Mouse (Mus musculus) thymus, postnatal 0 days (tissue): ENCODE results near the gene Etv6. TPM values are rescaled to one million over a fixed set of nuclear protein-coding genes. Genes with fewer than 3 reads are reported as not detected.

Source experiments
- DNase-seq: peaks from one replicate; pipeline ENCODE4 v3.0.0-alpha.2; 2015; ENCODE audit warnings: low spot score
- polyA plus RNA-seq: library from polyadenylated mRNA; unstranded; fragments of >200 nt; fragmentation: Nextera tagmentation; extraction: Ambion mirVana; gene quantifications from 2 replicates; pipeline ENCODE4 v1.2.1, GENCODE M21; 2015

Gene Etv6
- polyA plus RNA-seq, 1 experiment from 2014 or later: 12.1 TPM

DNA sequence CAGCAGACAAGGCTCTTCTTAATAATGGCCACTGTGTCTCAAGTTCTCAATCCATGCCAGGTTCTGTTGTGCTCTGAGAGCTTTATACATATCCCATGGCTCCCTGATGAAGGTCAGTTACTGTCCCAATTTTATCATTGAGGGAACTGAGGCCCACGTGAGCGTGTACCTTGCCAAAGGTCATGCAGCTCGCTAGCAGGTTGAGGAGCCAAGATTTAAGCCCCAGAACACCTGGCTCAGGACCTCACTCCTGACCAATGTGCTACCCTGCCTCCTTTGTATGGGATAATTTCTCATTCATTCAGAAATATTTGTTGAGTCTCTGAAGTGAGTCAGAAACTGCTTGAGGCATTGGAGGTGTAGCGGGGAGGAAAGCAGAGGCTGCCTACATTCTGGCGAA, 170.8 kb downstream of the Etv6 start:
- DNase-seq: no peak

DNA sequence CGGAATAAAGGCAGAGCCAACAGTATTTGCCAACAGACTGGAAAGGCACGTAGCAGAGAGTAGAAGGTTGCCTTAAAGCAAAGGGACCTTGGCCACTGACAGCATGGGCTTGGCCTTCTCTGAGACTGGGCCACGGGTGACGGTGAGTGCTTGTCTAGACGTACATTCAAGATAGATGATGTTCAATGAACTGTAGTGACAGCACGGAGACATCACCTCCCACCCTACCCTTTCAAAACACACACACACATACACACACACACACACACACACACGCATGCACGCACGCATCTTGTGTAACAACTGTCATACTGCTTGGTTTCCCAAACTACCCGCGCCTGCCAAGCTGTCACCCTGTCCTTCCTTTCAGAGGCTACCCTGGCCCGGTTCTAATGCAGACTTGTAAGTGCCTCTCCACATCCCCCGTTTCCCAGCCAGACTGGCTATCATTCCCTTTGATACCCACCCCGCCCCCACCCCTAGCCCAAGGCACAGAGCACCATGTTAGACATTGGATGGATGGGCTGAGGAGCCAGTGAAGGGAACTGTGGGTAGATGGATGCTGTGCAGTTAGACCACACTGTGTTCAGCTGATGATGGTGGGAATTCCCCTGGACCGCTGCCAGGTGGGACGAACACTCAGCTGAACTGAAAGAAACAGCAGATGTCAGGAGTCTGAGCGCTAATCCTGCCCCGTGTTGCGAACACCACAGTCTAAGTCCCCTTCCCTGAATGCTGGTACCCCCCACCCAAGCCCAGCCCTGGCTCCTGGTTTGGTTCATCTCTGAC, 172.1 kb downstream of the Etv6 start:
- no peak for DNase-seq

- no peak for DNase-seq
These were observed 172.9 kb downstream of the Etv6 start for GRCm38 (mm10) chr6:134208180-134208952.

DNA sequence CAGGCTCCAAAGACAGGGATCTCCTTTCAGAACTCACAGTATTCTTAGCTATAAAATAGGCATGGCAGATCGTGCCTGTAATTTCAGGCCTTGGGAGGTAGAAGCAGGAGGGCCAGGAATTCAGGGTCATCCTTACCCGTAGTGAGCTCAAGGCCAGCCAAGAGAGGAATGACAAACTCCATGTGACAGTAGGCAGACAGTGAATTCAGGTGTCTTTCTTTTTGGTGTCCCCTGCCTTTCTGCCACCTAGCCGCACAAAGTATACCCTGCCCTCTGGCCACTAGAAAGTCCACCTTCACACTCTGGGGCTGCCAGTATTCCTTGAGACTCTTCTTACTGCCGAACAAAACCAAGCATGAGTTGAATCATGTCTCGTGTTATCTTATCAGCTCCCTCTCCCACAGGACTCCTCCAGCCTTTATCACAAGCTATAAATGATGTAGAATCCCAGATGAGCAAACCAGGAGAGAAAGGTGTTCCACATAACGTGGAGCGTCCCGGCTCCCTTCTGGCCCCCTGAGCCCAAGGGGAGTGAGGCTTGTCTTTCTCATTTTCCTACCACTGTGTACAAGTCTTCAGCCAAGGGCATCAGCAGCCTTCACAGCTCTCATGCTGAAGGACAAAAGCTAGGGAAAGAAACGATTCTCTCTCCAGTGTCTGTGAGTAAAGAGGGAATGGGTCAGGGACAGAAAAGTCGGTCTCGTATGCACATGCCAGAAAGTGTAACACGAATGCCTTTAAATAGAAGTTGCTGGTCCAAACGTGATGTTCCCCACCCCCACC, 175.4 kb downstream of the Etv6 start:
- DNase-seq: no peak

DNA sequence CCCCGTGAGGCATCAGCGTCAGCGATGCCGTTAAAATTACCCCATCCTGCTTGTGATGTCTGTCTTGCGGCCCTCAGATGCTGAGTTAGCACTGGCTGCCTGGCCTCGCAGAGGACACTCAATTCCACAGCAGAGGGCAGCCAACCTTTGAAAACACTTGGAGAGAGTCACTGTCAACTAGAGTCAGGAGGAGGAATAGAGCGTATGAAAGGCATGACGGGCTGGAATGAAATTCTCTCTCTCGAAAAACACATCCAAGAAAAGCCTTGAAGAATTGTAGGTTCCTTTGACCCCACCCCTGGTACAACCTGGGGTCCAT, 175.9 kb downstream of the Etv6 start:
- DNase-seq: no peak

DNA sequence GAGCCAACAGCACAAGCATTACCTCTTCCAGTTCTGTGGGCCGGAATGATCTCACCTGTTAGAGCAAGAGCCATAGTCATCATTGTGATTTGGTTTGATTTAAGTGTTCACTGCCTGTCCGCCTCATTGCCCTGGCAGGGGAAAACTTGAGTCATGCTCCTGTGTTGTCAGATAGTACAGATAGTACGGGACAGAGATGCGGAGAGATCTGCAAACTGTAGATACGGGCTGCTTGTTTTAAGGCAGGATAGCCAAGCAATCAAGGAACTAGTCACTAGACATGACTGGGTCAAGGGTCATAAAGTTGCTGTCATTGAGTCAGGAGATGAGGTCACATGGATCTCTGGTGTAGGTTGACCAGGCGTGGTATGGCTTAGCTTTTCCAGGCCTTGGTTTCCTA, 182.2 kb downstream of the Etv6 start:
- no peak for DNase-seq

DNA sequence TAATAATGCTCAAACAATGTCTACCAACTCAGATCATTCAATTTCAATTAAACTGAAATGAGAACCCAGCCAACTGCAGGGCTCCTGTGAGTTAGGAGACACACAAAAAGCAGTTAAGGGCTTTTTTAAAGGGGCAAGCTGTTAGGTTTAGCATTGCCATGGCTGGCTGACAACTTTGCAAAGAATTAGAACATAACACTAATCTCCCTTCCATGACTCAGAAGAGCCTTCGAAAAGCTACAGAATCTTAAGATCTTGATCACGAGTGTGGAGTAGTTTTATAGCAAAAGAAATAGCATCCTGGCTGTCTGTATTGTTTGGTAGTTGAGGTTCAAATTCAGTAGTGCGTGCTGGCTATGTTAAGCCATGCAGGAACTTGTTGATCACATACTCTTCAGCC, 182.9 kb downstream of the Etv6 start:
- DNase-seq: no peak

DNA sequence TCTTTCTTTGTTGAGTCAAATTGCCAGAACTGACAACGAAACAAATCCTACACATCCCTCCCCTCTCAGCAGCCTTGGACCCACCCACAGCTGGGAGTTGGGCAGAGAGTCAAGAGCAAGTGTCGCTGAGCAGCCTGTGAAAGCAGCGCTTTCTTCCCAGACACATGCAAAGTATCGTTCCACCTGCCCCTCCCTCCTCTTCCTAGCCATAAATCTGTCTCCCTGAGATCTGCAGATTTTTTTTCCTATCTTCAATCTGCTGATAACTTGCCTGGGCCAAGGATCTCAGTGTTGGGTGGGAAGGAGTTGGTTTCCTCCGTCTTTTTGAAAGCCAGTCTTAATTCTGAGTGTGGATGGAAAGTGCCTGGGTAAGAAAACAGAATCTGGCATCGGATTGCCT, 183.9 kb downstream of the Etv6 start:
- no peak for DNase-seq

- DNase-seq: no peak
These were observed 184.8 kb downstream of the Etv6 start for GRCm38 (mm10) chr6:134220209-134220777.

DNA sequence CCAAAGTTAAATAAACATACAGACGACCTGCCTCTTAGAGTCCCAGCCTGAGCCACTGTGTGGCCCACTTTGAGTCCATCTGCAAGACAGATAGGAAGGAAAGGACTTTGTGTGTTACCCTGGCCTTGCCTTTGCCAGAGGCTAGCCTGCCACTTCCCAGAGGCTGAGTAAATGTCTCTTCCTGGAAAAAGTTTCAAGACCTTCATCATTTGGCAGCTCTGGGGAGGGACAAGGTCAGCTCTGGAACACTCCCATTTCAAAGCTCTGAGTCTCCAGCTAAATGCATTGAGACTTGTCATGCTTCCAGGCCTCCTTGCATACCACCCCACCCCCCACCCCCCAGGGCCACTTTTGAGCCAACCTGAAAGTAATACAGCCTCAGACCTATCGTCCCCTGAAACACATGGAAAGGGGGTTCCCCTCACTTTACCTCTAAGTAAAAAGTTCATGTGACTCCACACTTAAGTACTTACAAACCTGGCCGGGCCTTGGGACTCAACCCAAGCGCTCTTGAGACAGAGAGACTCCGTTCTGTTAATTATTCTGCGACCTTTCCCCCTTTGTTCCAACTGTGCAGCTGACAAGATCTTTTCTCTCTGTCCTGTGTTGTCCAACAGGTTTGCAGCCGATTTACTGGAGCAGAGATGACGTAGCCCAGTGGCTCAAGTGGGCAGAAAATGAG, 186.9 kb downstream of the Etv6 start:
- DNase-seq: no peak

DNA sequence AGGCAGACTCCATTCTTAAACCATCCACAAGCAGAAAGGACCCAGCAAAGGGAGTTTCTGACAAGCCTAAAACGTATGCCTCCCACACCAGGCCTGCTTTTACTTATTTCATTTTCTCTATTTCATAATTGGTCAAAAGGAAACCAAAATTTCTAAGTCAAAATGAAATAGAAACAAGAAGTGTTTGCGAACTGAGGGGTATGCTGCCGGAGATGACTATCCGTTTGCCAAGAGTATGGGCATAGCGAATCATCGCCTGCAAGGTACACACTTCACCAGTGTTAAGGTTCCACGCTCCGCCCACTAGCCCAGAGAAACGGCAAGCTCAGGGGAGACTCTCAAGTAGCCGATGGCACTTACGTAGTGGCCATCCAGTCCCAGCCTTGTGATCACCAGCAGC, 190.1 kb downstream of the Etv6 start:
- DNase-seq: no peak

DNA sequence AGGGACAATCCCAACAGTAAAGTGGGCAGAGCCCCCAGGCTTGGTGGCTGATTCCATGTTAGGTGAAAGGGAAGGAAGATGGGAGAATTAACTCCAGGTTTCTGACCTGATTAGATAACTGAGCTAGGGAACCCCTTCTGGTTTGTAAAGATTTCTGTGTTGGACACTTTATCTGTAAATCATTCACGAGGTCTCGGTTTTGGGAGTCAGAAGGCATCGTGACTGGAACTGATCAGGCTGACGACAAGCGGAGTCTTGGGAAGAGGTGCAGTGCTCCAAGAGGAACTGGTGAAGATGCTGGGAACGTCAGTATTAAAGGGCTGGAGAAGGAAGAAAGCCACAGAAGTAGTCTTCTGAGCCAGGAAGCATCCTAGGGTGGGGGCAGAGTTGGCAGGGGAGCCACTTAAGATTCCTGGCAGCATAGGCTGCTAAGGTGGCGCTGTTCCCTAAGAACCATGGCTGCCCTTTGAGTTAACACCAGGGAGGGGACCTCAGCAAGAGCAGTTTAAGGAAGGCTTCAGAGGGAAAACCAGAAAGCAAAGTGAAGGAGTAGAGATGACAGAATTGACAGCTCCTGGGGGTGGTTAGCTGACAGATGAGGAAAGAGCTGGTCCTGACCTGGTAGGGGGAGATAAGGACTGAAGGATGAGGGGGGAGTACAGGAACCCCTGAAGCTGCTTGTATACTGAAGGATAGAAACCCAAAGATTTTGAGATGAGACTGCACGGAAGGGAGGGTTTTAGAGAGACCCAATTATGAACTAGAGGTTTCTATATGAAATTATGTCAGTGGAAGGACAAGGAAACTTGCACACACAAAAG, 191.1 kb downstream of the Etv6 start:
- no peak for DNase-seq

GRCm38 (mm10) chr6:134236311-134236710, 200.8 kb downstream of the Etv6 start:
- DNase-seq: no peak

DNA sequence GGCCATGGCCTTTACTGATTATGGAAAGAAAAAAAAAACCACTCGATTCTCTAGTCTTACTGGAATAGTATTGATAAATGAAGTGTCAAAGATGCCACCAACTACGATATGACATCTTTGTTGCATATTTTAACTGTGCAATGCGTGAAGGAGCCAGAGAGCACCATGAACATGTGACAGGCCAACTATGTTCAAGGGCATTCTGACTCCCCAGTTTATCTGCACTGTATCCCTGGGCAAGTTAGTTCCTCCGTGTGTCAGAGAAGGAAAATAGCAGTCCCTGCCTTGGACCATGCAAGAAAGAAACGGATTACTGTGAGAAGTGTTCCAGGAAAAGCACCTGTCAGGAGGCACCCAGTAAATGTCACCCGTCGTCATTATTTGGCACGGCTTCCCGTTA, 203.0 kb downstream of the Etv6 start:
- no peak for DNase-seq

GRCm38 (mm10) chr6:134240988-134241387, 205.5 kb downstream of the Etv6 start:
- no peak for DNase-seq

- no peak for DNase-seq
These were observed 207.6 kb downstream of the Etv6 start for GRCm38 (mm10) chr6:134243119-134243518.

DNA sequence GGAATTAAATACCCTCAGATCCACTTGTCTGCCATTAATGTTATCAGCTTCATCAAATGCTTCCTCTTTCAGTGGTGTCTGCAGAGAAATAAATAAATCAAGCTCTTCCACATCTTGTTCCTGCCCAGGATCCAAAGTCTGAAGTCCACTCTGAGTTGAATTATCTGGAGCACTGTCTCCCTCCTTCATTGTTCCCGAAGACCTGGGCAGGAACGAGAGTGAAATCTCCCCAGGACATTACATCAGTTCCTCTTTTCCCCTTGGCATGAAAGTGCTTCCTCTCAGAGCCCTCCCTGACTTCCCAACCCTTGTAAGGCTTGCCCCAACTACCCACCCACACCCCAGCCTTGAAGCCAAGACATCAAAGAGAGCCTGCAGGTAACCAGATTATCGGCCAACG, 208.0 kb downstream of the Etv6 start:
- DNase-seq: no peak

GRCm38 (mm10) chr6:134244071-134244470, 208.6 kb downstream of the Etv6 start:
- no peak for DNase-seq

DNA sequence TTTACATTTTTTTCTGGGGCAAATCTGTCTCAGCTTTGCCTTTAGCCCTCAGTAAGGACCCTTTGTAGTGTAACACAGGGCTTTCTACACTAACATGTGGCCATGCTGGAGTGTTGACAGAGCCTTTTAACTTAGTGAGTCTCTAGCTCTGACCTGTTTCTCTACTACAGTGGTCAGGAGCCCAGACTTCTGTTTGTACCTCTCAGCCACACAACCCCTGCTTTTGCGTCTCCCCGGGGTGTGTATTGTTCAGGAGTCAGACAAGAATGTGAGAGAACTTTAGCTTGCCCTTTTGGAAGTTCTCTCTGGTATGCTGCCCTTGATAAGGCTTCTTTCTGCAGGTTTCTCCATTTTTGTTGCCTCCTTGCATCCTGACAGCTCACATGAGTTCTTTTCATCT, 210.6 kb downstream of the Etv6 start:
- no peak for DNase-seq

- peak; percentile 30 for DNase-seq
These were observed 211.8 kb downstream of the Etv6 start for GRCm38 (mm10) chr6:134247324-134247723.
